13 mouse cellular contexts compared by ENCODE assay signal in the genomic region with DNA sequence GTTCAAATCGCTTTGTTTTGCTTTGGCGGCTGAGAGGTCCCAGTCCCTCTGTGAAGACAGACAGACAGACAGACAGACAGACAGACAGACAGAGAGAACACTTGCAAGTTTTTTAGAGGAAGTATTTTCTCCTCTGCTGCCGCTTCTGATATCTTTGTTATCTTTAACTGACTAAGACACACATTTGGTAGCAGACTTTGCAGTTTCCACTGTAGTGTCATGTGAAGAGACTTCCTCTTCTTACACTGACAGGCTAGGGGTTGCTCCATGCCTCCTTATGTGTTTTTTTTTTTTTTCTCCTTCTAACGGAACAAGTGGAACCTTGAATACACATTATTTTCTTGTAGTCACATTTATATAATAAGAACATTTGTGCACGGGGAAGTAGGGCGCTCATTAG. TPM values are rescaled to one million over a fixed set of nuclear protein-coding genes. Genes with fewer than 3 reads are reported as not detected.
DNase-seq lines count a peak whose midpoint lies in the region; ATAC-seq and TF ChIP-seq lines count a peak whose summit lies in the region.
"Had no signal": no experiment of that assay in that cellular context is flagged by ENCODE, and none has a peak within 500 bp of the region (broad histone marks: within the 10 kb centered on the region; RNA-seq: fewer than 3 reads in every experiment).

No protein-coding gene starts in this region.

- 0 out of 2 replicates have a peak, but pooled peaks cover 5% of the 10 kb centered on the region for H3K4me1 ChIP-seq in heart, embryonic 13.5 days
- 0 out of 2 replicates have a peak, but pooled peaks cover 6% of the 10 kb centered on the region for H3K4me1 ChIP-seq in liver, postnatal 0 days (ENCODE audit: insufficient read depth)
- H3K4me1 ChIP-seq in cerebellum, adult 2 months (ENCODE audit: control insufficient read depth, insufficient read depth, low read length), result no peaks in the 10 kb centered on the region; the same call in 1 of the 2 replicates
- H3K4me1 ChIP-seq: hindbrain, embryonic 15.5 days; limb, embryonic 13.5 days had no signal

- DNase-seq in heart, postnatal 36 days, result no peak
- peak; percentile 47 for DNase-seq in CD4-positive helper T cell, adult 2 months (ENCODE audit: low read depth, low spot score)
- peak; percentile 58 for DNase-seq in c-Kit-positive CD71-negative TER-119-negative erythroid progenitor cells, embryonic 14.5 days (ENCODE audit: low read depth)
- DNase-seq in liver, postnatal 0 days, result no peak
- DNase-seq in cerebellum, adult 2 months, result no peak
- no peak for DNase-seq in retina, postnatal 1 day
- no peak for DNase-seq in Muller cell, postnatal 12 days (ENCODE audit: inconsistent ontology term)
- DNase-seq: cerebellum, adult 9-11 months; kidney, postnatal 4 days had no signal

- ATAC-seq in heart, embryonic 13.5 days (ENCODE audit: extremely low read depth, insufficient number of reproducible peaks, low FRiP score, low TSS enrichment), result no peak
- ATAC-seq in liver, postnatal 0 days, result peak; percentile 67
- ATAC-seq: midbrain, embryonic 16.5 days had no signal

- WGBS in heart, embryonic 13.5 days, result 65% methylated on average over 6 of the region's 6 CpGs
- 34% methylated on average over 6 of the region's 6 CpGs for WGBS in liver, postnatal 0 days (ENCODE audit: insufficient replicate concordance)
- 98% methylated on average over 6 of the region's 6 CpGs for WGBS in cerebellum, adult 2 months

- intact Hi-C loops in heart, postnatal 36 days (cut with DNase I), result loop anchor here (5.0 kb wide), 1 partner anchor 106 kb away; no protein-coding TSS in a partner anchor

- H3K4me2 ChIP-seq in heart, embryonic 13.5 days, result no peak overlapping the region
- H3K4me2 ChIP-seq in liver, postnatal 0 days (ENCODE audit: low read depth, low read length), result peak overlapping the region; percentile 13; the same call in 1 of the 2 replicates
- H3K4me2 ChIP-seq: hindbrain, embryonic 15.5 days; limb, embryonic 13.5 days had no signal

- no peak overlapping the region for H3K9ac ChIP-seq in heart, embryonic 13.5 days
- no peak overlapping the region; the same call in 1 of the 2 replicates for H3K9ac ChIP-seq in liver, postnatal 0 days (replicated peaks)
- H3K9ac ChIP-seq: hindbrain, embryonic 15.5 days; limb, embryonic 13.5 days had no signal

- TF ChIP-seq EP300 in liver, postnatal 0 days (IDR thresholded peaks at IDR 0.05; ENCODE audit: low read depth), result peak; percentile 68

- H3K36me3 ChIP-seq in heart, embryonic 13.5 days, result peaks cover 95% of the 10 kb centered on the region
- H3K36me3 ChIP-seq in liver, postnatal 0 days (replicated peaks; ENCODE audit: insufficient read depth, low read length), result peaks cover 77% of the 10 kb centered on the region

- H3K27me3 ChIP-seq in heart, embryonic 13.5 days (replicated peaks), result no peaks in the 10 kb centered on the region
- H3K27me3 ChIP-seq in liver, postnatal 0 days (ENCODE audit: insufficient read depth, low read length), result no peaks in the 10 kb centered on the region
- no peaks in the 10 kb centered on the region for H3K27me3 ChIP-seq in cerebellum, adult 2 months (ENCODE audit: control insufficient read depth, insufficient read depth, low read length)
- H3K27me3 ChIP-seq: hindbrain, embryonic 15.5 days; limb, embryonic 13.5 days had no signal

- peak overlapping the region; percentile 48; the same call in 1 of the 2 replicates for H3K27ac ChIP-seq in heart, embryonic 13.5 days (replicated peaks)
- H3K27ac ChIP-seq in liver, postnatal 0 days (ENCODE audit: low read depth), result peak overlapping the region; percentile 74; the same call in 1 of the 2 replicates
- no peak overlapping the region for H3K27ac ChIP-seq in cerebellum, adult 2 months (ENCODE audit: insufficient read depth, low read length)
- H3K27ac ChIP-seq: hindbrain, embryonic 15.5 days; limb, embryonic 13.5 days had no signal

- H3K4me3 ChIP-seq in heart, embryonic 13.5 days, result no peak overlapping the region
- H3K4me3 ChIP-seq in liver, postnatal 0 days (ENCODE audit: low read depth, low read length), result no peak overlapping the region
- no peak overlapping the region for H3K4me3 ChIP-seq in cerebellum, adult 2 months (replicated peaks; ENCODE audit: insufficient read depth, low read depth, low read length)
- H3K4me3 ChIP-seq: hindbrain, embryonic 15.5 days; limb, embryonic 13.5 days had no signal

- no peak for TF ChIP-seq POLR2A in cerebellum, adult 2 months (IDR thresholded peaks at IDR 0.05; ENCODE audit: borderline replicate concordance, insufficient read depth, low read length)

- H3K9me3 ChIP-seq in heart, embryonic 13.5 days, result no peaks in the 10 kb centered on the region
- H3K9me3 ChIP-seq in liver, postnatal 0 days (ENCODE audit: low read length), result no peaks in the 10 kb centered on the region
- H3K9me3 ChIP-seq: hindbrain, embryonic 15.5 days; limb, embryonic 13.5 days had no signal

- no peak for TF ChIP-seq CTCF in liver, postnatal 0 days (IDR thresholded peaks at IDR 0.05; ENCODE audit: low read depth)
- no peak for TF ChIP-seq CTCF in cerebellum, adult 2 months (IDR thresholded peaks at IDR 0.05; ENCODE audit: borderline replicate concordance, insufficient read depth, low read depth, low read length)

RNA-seq across cellular contexts. Expression of gene Cflar, which starts 31.9 kb away (rescaled TPM):
- polyA plus RNA-seq in heart, embryonic 13.5 days (2015; fragmentation: Nextera tagmentation; extraction: Ambion mirVana), result 29.2 and 40.0 TPM in 2 replicates
- total RNA-seq in heart, postnatal 36 days (2021), result 10 to 100 TPM; 56.4 to 61.5 TPM
- polyA plus RNA-seq in liver, postnatal 0 days (2015; fragmentation: Nextera tagmentation; extraction: Ambion mirVana), result 29.6 and 30.2 TPM in 2 replicates
- 15.4 and 16.1 TPM in 2 replicates for polyA plus RNA-seq in cerebellum, adult 2 months (2012; rRNA removed)

RNA-seq across cellular contexts. Expression of gene Als2cr12, which starts 47.5 kb away (rescaled TPM):
- not detected in 2 replicates for polyA plus RNA-seq in heart, embryonic 13.5 days (2015; fragmentation: Nextera tagmentation; extraction: Ambion mirVana)
- not detected for total RNA-seq in heart, postnatal 36 days (2021)
- polyA plus RNA-seq in liver, postnatal 0 days (2015; fragmentation: Nextera tagmentation; extraction: Ambion mirVana), result not detected in 2 replicates
- 0.08 TPM in 1 of 2 replicates, not detected in the other for polyA plus RNA-seq in cerebellum, adult 2 months (2012; rRNA removed)
- polyA plus RNA-seq: hindbrain, embryonic 15.5 days; limb, embryonic 13.5 days; midbrain, embryonic 16.5 days had no signal

RNA-seq across cellular contexts. Expression of gene Casp8, which starts 51.9 kb away (rescaled TPM):
- 18.4 and 18.7 TPM in 2 replicates for polyA plus RNA-seq in heart, embryonic 13.5 days (2015; fragmentation: Nextera tagmentation; extraction: Ambion mirVana)
- total RNA-seq in heart, postnatal 36 days (2021), result 10 to 100 TPM in 1 of 2 experiments, 1 to 10 TPM in 1; 6.8 to 10.1 TPM
- polyA plus RNA-seq in liver, postnatal 0 days (2015; fragmentation: Nextera tagmentation; extraction: Ambion mirVana), result 21.6 and 21.8 TPM in 2 replicates
- polyA plus RNA-seq in cerebellum, adult 2 months (2012; rRNA removed), result 1.6 and 1.9 TPM in 2 replicates

Comparison
In these comparisons a context has a peak if more than half of its experiments do, and no peak if none do; other contexts are left out.
1. DNase-seq: peak in CD4-positive helper T cell, adult 2 months (single experiment) and c-Kit-positive CD71-negative TER-119-negative erythroid progenitor cells, embryonic 14.5 days (single experiment); none in heart, postnatal 36 days (0 of 2), liver, postnatal 0 days (single experiment), cerebellum, adult 2 months (0 of 2), retina, postnatal 1 day (single experiment) and Muller cell, postnatal 12 days (single experiment).